Mouse (Mus musculus): ENCODE data around the gene Cpb2. TPM values are rescaled to one million over a fixed set of nuclear protein-coding genes. Genes with fewer than 3 reads are reported as not detected.

Cpb2 gene
- 4.7 and 6.8 TPM in 2 replicates for polyA plus RNA-seq (2015; fragmentation: Nextera tagmentation; extraction: Ambion mirVana)

- H3K27ac ChIP-seq (ENCODE audit: low read length): no peak within 1 kb of the TSS
- no peaks in the 10 kb centered on the region for H3K9me3 ChIP-seq (ENCODE audit: control insufficient read depth, low read length)
- 61% methylated on average over 5 of the region's 5 CpGs for WGBS
Measured at GRCm38 (mm10) chr14:75242087-75242486, at the start of gene Cpb2. Gene Cpb2, plus strand, starts transcription at chr14:75242287.

GRCm38 (mm10) chr14:75192427-75192826 lies 49.7 kb upstream of the Cpb2 start:
- Histone ChIP-seq H3K36me3 (ENCODE audit: control insufficient read depth, insufficient read depth, low read length) (no peaks in the 10 kb centered on the region), H3K4me3 (ENCODE audit: low read length) (no peak overlapping the region), H3K4me1 (ENCODE audit: control insufficient read depth, insufficient read depth, low read length) (peaks cover 3% of the 10 kb centered on the region; the same call in 1 of the 2 replicates), H3K27me3 (replicated peaks; ENCODE audit: control insufficient read depth, insufficient read depth, low read length) (no peaks in the 10 kb centered on the region), H3K27ac (ENCODE audit: low read length) (no peak overlapping the region), H3K9ac (ENCODE audit: low read depth, low read length) (no peak overlapping the region), H3K9me3 (ENCODE audit: control insufficient read depth, low read length) (no peaks in the 10 kb centered on the region), H3K4me2 (ENCODE audit: low read depth, low read length) (no peak overlapping the region)
- 86% methylated on average over 10 of the region's 10 CpGs for WGBS
- ATAC-seq: no peak

More at GRCm38 (mm10) chr14:75242087-75242486, at the start of gene Cpb2:
- Histone ChIP-seq H3K36me3 (ENCODE audit: control insufficient read depth, insufficient read depth, low read length) (no peaks in the 10 kb centered on the region), H3K27me3 (replicated peaks; ENCODE audit: control insufficient read depth, insufficient read depth, low read length) (no peaks in the 10 kb centered on the region), H3K4me2 (ENCODE audit: low read depth, low read length) (no peak within 1 kb of the TSS), H3K4me3 (ENCODE audit: low read length) (no peak within 1 kb of the TSS), H3K9ac (ENCODE audit: low read depth, low read length) (no peak within 1 kb of the TSS), H3K4me1 (ENCODE audit: control insufficient read depth, insufficient read depth, low read length) (no peaks in the 10 kb centered on the region)
- ATAC-seq: peak; percentile 66

GRCm38 (mm10) chr14:75192858-75193257 lies 49.2 kb upstream of the Cpb2 start:
- no peak for ATAC-seq
- 71% methylated on average over 10 of the region's 10 CpGs for WGBS

GRCm38 (mm10) chr14:75195530-75195929 lies 46.6 kb upstream of the Cpb2 start:
- Histone ChIP-seq H3K36me3 (ENCODE audit: control insufficient read depth, insufficient read depth, low read length) (0 out of 2 replicates have a peak, but pooled peaks cover 3% of the 10 kb centered on the region), H3K9ac (ENCODE audit: low read depth, low read length) (no peak overlapping the region), H3K4me2 (ENCODE audit: low read depth, low read length) (no peak overlapping the region), H3K4me3 (ENCODE audit: low read length) (no peak overlapping the region), H3K4me1 (ENCODE audit: control insufficient read depth, insufficient read depth, low read length) (peaks cover 3% of the 10 kb centered on the region; the same call in 1 of the 2 replicates), H3K27ac (ENCODE audit: low read length) (no peak overlapping the region), H3K27me3 (replicated peaks; ENCODE audit: control insufficient read depth, insufficient read depth, low read length) (no peaks in the 10 kb centered on the region), H3K9me3 (ENCODE audit: control insufficient read depth, low read length) (no peaks in the 10 kb centered on the region)
- WGBS: 95% methylated on average over 5 of the region's 5 CpGs
- ATAC-seq: no peak

More at GRCm38 (mm10) chr14:75192858-75193257, 49.2 kb upstream of the Cpb2 start:
- no peaks in the 10 kb centered on the region for H3K9me3 ChIP-seq (ENCODE audit: control insufficient read depth, low read length)
- no peaks in the 10 kb centered on the region for H3K36me3 ChIP-seq (ENCODE audit: control insufficient read depth, insufficient read depth, low read length)
- H3K4me1 ChIP-seq (ENCODE audit: control insufficient read depth, insufficient read depth, low read length): peaks cover 3% of the 10 kb centered on the region; the same call in 1 of the 2 replicates
- H3K9ac ChIP-seq (ENCODE audit: low read depth, low read length): no peak overlapping the region
- H3K27me3 ChIP-seq (replicated peaks; ENCODE audit: control insufficient read depth, insufficient read depth, low read length): no peaks in the 10 kb centered on the region
- no peak overlapping the region for H3K27ac ChIP-seq (ENCODE audit: low read length)
- H3K4me3 ChIP-seq (ENCODE audit: low read length): no peak overlapping the region
- H3K4me2 ChIP-seq (ENCODE audit: low read depth, low read length): no peak overlapping the region

GRCm38 (mm10) chr14:75197027-75197426 lies 45.1 kb upstream of the Cpb2 start:
- no peak overlapping the region for H3K9ac ChIP-seq (ENCODE audit: low read depth, low read length)
- WGBS: 41% methylated on average over 5 of the region's 5 CpGs
- H3K36me3 ChIP-seq (ENCODE audit: control insufficient read depth, insufficient read depth, low read length): 0 out of 2 replicates have a peak, but pooled peaks cover 3% of the 10 kb centered on the region
- H3K27ac ChIP-seq (ENCODE audit: low read length): no peak overlapping the region
- H3K4me2 ChIP-seq (ENCODE audit: low read depth, low read length): no peak overlapping the region
- no peak overlapping the region for H3K4me3 ChIP-seq (ENCODE audit: low read length)
- no peaks in the 10 kb centered on the region for H3K27me3 ChIP-seq (replicated peaks; ENCODE audit: control insufficient read depth, insufficient read depth, low read length)
- peaks cover 3% of the 10 kb centered on the region; the same call in 1 of the 2 replicates for H3K4me1 ChIP-seq (ENCODE audit: control insufficient read depth, insufficient read depth, low read length)
- ATAC-seq: peak; percentile 16; the same call in 1 of the 2 replicates
- no peaks in the 10 kb centered on the region for H3K9me3 ChIP-seq (ENCODE audit: control insufficient read depth, low read length)

GRCm38 (mm10) chr14:75197660-75198059 lies 44.4 kb upstream of the Cpb2 start:
- H3K4me1 ChIP-seq (ENCODE audit: control insufficient read depth, insufficient read depth, low read length): peaks cover 3% of the 10 kb centered on the region; the same call in 1 of the 2 replicates
- peak overlapping the region; percentile 66 for H3K27ac ChIP-seq (ENCODE audit: low read length)
- ATAC-seq: peak; percentile 94

GRCm38 (mm10) chr14:75205363-75206051 lies 36.6 kb upstream of the Cpb2 start:
- H3K36me3 ChIP-seq (ENCODE audit: control insufficient read depth, insufficient read depth, low read length): no peaks in the 10 kb centered on the region
- no peak overlapping the region for H3K4me2 ChIP-seq (ENCODE audit: low read depth, low read length)
- H3K27me3 ChIP-seq (replicated peaks; ENCODE audit: control insufficient read depth, insufficient read depth, low read length): no peaks in the 10 kb centered on the region
- WGBS: 71% methylated on average over 6 of the region's 6 CpGs
- H3K9me3 ChIP-seq (ENCODE audit: control insufficient read depth, low read length): no peaks in the 10 kb centered on the region
- H3K27ac ChIP-seq (ENCODE audit: low read length): no peak overlapping the region
- no peak overlapping the region for H3K9ac ChIP-seq (ENCODE audit: low read depth, low read length)
- ATAC-seq: no peak
- H3K4me1 ChIP-seq (ENCODE audit: control insufficient read depth, insufficient read depth, low read length): no peaks in the 10 kb centered on the region
- no peak overlapping the region for H3K4me3 ChIP-seq (ENCODE audit: low read length)

More at GRCm38 (mm10) chr14:75197660-75198059, 44.4 kb upstream of the Cpb2 start:
- Histone ChIP-seq H3K36me3 (ENCODE audit: control insufficient read depth, insufficient read depth, low read length) (0 out of 2 replicates have a peak, but pooled peaks cover 3% of the 10 kb centered on the region), H3K4me3 (ENCODE audit: low read length) (peak overlapping the region; percentile 4; the same call in 1 of the 2 replicates), H3K9ac (ENCODE audit: low read depth, low read length) (peak overlapping the region; percentile 27; the same call in 1 of the 2 replicates), H3K4me2 (ENCODE audit: low read depth, low read length) (peak overlapping the region; percentile 27; the same call in 1 of the 2 replicates), H3K9me3 (ENCODE audit: control insufficient read depth, low read length) (no peaks in the 10 kb centered on the region), H3K27me3 (replicated peaks; ENCODE audit: control insufficient read depth, insufficient read depth, low read length) (no peaks in the 10 kb centered on the region)
- 46% methylated on average over 7 of the region's 7 CpGs for WGBS

- Histone ChIP-seq H3K4me2 (ENCODE audit: low read depth, low read length) (no peak overlapping the region), H3K9me3 (ENCODE audit: control insufficient read depth, low read length) (no peaks in the 10 kb centered on the region), H3K27me3 (replicated peaks; ENCODE audit: control insufficient read depth, insufficient read depth, low read length) (no peaks in the 10 kb centered on the region), H3K36me3 (ENCODE audit: control insufficient read depth, insufficient read depth, low read length) (no peaks in the 10 kb centered on the region), H3K9ac (ENCODE audit: low read depth, low read length) (no peak overlapping the region), H3K4me1 (ENCODE audit: control insufficient read depth, insufficient read depth, low read length) (no peaks in the 10 kb centered on the region), H3K4me3 (ENCODE audit: low read length) (no peak overlapping the region), H3K27ac (ENCODE audit: low read length) (no peak overlapping the region)
- 90% methylated on average over 4 of the region's 4 CpGs for WGBS
- ATAC-seq: no peak
Measured at GRCm38 (mm10) chr14:75206307-75206706, 35.8 kb upstream of the Cpb2 start.

GRCm38 (mm10) chr14:75208572-75209151 lies 33.4 kb upstream of the Cpb2 start:
- ATAC-seq: no peak
- Histone ChIP-seq H3K9ac (ENCODE audit: low read depth, low read length) (no peak overlapping the region), H3K4me1 (ENCODE audit: control insufficient read depth, insufficient read depth, low read length) (no peaks in the 10 kb centered on the region), H3K27me3 (replicated peaks; ENCODE audit: control insufficient read depth, insufficient read depth, low read length) (no peaks in the 10 kb centered on the region), H3K4me3 (ENCODE audit: low read length) (no peak overlapping the region), H3K9me3 (ENCODE audit: control insufficient read depth, low read length) (no peaks in the 10 kb centered on the region), H3K4me2 (ENCODE audit: low read depth, low read length) (no peak overlapping the region), H3K36me3 (ENCODE audit: control insufficient read depth, insufficient read depth, low read length) (no peaks in the 10 kb centered on the region), H3K27ac (ENCODE audit: low read length) (no peak overlapping the region)
- WGBS: 68% methylated on average over 6 of the region's 6 CpGs

Data from intestine, embryonic 16.5 days (tissue).